Mouse (Mus musculus) midbrain, embryonic 13.5 days (tissue): ENCODE data around the gene Med16. TPM values are rescaled to one million over a fixed set of nuclear protein-coding genes. Genes with fewer than 3 reads are reported as not detected.

Experiments used
- ATAC-seq: fragments of 200-750 bp; cut with Nextera tagmentation; 2 replicates; pipeline ENCODE4 v1.8.0; 2017; ENCODE audit warnings: mild to moderate bottlenecking, moderate TSS enrichment, moderate library complexity
- H3K27ac ChIP-seq: fragments of 300-500 bp; sonication (generic); 2 replicates; pipeline ENCODE4 v1.5.1; 2015; ENCODE audit warnings: inconsistent platforms, mild to moderate bottlenecking, moderate library complexity
- H3K27me3 ChIP-seq: fragments of 300-500 bp; sonication (generic); 2 replicates; pipeline ENCODE4 v1.6.1; 2015; ENCODE audit warnings: mild to moderate bottlenecking, inconsistent platforms
- H3K36me3 ChIP-seq: fragments of 300-500 bp; sonication (generic); 2 replicates; pipeline ENCODE4 v1.6.1; 2015; ENCODE audit warnings: mild to moderate bottlenecking, inconsistent platforms
- H3K4me1 ChIP-seq: fragments of 300-500 bp; sonication (generic); replicated peaks from 2 replicates; pipeline ENCODE4 v1.6.1; 2015; ENCODE audit warnings: inconsistent platforms
- H3K4me2 ChIP-seq: fragments of 300-500 bp; sonication (generic); replicated peaks from 2 replicates; pipeline ENCODE4 v1.6.1; 2015; ENCODE audit warnings: moderate library complexity, mild to moderate bottlenecking, inconsistent platforms
- H3K4me3 ChIP-seq: fragments of 300-500 bp; sonication (generic); replicated peaks from 2 replicates; pipeline ENCODE4 v1.5.1; 2015; ENCODE audit warnings: mild to moderate bottlenecking, inconsistent platforms
- H3K9ac ChIP-seq: fragments of 300-500 bp; sonication (generic); replicated peaks from 2 replicates; pipeline ENCODE4 v1.6.1; 2015; ENCODE audit warnings: mild to moderate bottlenecking, inconsistent platforms
- H3K9me3 ChIP-seq: fragments of 300-500 bp; sonication (generic); 2 replicates; pipeline ENCODE4 v1.6.1; 2016; ENCODE audit warnings: mild to moderate bottlenecking, inconsistent platforms
- WGBS: fragments of 180-500 bp; shearing (Covaris S2); methylation state at CpG from one replicate; pipeline ENCODE4 v1.1.7; 2015; 5-methylcytosine and 5-hydroxymethylcytosine counted together
- polyA plus RNA-seq: library from polyadenylated mRNA; unstranded; fragments of >200 nt; fragmentation: Nextera tagmentation; extraction: Ambion mirVana; gene quantifications from 2 replicates; pipeline ENCODE4 v1.2.1, GENCODE M21; 2015

Med16 gene
- polyA plus RNA-seq, 1 experiment from 2014 or later = 69.1 TPM

DNA sequence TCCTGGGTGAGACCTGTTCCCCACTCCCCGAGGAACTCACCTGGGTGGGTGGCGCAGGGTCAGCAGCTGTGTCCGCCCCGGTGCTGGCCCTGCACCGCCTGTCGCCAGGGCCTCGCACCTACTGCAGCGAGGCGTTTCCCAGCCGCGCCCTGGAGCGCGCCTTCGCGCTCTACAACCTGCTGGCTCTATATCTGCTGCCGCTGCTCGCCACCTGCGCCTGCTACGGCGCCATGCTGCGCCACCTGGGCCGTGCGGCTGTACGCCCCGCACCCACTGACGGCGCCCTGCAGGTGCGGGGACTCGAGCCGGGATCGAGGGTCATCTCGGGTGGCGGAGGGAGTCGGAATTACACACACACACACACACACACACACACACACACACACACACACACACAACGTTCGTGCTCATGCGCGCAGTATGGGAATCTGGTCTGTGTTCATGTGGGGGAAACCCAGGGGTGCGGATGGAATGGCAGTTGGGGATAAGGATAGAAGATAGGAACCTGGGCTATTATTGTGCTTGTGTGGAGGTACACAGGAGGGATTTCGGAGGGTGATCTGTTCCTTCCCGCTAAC is 12.3 kb upstream of the Med16 start, which contains the start of gene R3hdm4:
R3hdm4 (minus strand) TSS at position 251 of the 578 bp plus-strand sequence.
- ATAC-seq = no peak
- 4% methylated on average over 41 of the region's 41 CpGs for WGBS

DNA sequence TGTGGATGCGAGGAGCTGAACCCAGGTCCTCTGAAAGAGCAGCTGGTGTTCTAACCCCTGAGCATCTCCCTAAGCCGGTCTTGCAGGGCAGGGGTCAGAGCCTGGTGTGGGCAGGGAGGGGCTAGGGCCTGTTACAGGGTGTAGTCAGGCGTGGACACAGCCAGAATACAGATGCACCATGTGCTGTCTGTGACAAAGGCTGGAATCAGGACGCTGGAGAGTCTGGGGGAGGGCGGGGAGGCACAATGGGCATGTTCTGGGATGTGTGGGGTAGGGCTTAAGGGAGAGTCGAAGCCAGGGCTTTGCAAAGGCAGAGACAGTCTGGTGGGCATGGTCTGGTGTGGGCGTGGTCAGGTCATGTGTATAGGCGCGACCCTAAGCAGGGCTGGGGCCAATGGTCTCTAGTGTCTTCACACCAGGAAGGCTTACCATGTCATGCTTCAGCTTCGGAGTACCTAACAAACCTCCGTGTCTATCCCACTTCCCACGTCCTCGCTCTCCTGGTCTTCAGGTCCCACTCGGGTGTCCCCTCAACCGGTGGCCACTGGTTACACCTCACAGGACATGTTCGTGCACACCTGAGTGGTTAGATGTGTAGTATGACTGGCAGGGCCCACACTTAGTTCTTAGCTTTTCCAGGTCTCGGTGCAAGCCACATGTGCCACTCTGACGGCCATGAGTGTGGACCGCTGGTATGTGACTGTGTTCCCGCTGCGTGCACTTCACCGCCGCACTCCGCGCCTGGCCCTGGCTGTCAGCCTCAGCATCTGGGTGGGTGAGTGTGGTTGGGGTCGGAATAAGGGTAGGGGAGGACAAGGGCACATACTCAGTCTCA is 11.6 kb upstream of the Med16 start:
- H3K27me3 ChIP-seq = peaks cover 67% of the 10 kb centered on the region

More for the DNA sequence above, 12.3 kb upstream of the Med16 start, which contains the start of gene R3hdm4:
- Histone ChIP-seq H3K4me1 (peaks cover 50% of the 10 kb centered on the region), H3K9me3 (no peaks in the 10 kb centered on the region), H3K4me2 (peak within 1 kb of the TSS; percentile 43), H3K4me3 (peak within 1 kb of the TSS; percentile 31), H3K27ac (no peak within 1 kb of the TSS), H3K36me3 (no peaks in the 10 kb centered on the region), H3K27me3 (peaks cover 67% of the 10 kb centered on the region), H3K9ac (peak within 1 kb of the TSS; percentile 37)

DNA sequence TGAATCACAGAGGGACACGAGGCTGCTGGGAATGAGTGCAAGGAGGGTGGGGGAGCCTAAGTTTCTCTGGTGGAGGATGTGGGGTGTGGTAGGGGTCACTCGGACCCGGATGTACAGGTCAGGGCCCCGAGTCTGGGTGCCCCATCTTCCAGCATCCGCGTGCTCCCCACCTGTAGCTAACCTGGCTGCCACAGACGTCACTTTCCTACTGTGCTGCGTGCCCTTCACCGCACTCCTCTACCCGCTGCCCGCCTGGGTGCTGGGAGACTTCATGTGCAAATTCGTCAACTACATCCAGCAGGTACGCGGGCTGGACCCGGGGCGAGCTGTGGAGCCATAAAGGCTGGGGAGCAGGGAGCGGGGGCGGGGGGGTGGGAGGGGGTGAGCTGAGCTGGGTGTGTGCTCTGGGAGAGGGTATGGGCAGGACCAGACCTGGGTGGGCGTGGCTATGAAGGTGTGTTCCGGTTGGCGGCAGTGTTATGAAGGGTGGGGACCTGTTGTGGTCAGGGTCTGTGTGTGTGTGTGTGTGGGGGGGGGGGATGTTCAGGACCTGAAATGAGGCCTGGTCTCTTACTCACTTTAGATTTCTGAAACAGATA is 10.6 kb upstream of the Med16 start:
- WGBS = 3% methylated on average over 21 of the region's 21 CpGs
- Histone ChIP-seq H3K4me1 (peaks cover 60% of the 10 kb centered on the region), H3K4me2 (no peak overlapping the region), H3K9me3 (no peaks in the 10 kb centered on the region), H3K27me3 (peaks cover 67% of the 10 kb centered on the region), H3K27ac (no peak overlapping the region), H3K36me3 (no peaks in the 10 kb centered on the region), H3K9ac (no peak overlapping the region), H3K4me3 (peak overlapping the region; percentile 12; the same call in 1 of the 2 replicates)
- no peak for ATAC-seq

More for the DNA sequence above, 11.6 kb upstream of the Med16 start:
- Histone ChIP-seq H3K4me2 (peak overlapping the region; percentile 43; the same call in 1 of the 2 replicates), H3K4me3 (peak overlapping the region; percentile 31), H3K36me3 (no peaks in the 10 kb centered on the region), H3K4me1 (peaks cover 51% of the 10 kb centered on the region), H3K27ac (no peak overlapping the region), H3K9ac (no peak overlapping the region), H3K9me3 (no peaks in the 10 kb centered on the region)
- WGBS = 11% methylated on average over 26 of the region's 26 CpGs
- ATAC-seq = 0 out of 2 replicates have a peak, but pooled peaks have one; percentile 5

DNA sequence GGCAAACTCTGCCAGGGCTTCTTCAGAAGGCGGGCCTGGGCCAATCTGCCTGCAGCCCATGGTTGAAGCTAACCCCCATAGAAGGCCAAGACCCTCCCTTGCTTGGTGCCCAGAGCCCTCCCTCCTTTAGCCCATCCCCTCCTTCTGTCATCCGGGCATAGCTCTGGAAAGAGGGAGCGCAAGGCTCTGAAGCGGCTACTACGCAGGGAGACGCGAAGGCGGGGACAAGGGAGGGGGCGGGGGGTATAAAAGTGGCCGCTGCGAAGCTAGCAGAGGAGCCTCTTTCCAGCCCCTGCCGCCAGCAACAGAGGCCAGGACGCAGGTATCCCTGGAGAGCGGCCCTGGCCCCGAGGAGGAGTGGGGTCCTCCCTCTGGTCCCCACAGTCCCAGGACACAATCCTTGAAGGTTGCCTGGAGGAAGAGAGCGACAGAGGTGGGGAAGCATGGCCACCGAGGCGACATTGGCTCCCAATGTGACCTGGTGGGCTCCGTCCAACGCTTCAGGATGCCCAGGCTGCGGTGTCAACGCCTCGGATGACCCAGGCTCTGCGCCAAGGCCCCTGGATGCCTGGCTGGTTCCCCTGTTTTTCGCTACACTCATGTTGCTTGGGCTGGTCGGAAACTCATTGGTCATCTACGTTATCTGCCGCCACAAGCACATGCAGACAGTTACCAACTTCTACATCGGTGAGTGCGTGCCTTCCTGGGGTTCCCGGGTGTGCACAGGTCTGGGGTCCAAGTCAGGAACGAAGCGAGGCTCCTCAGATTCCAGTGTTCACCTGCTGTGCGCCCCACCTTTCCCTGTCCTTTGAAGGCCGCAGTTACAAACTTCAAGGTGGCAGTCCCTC is 9.7 kb upstream of the Med16 start:
- Histone ChIP-seq H3K27me3 (peaks cover 63% of the 10 kb centered on the region), H3K27ac (no peak overlapping the region), H3K4me1 (peaks cover 67% of the 10 kb centered on the region), H3K4me3 (peak overlapping the region; percentile 12), H3K36me3 (no peaks in the 10 kb centered on the region), H3K9ac (no peak overlapping the region), H3K9me3 (no peaks in the 10 kb centered on the region), H3K4me2 (peak overlapping the region; percentile 7; the same call in 1 of the 2 replicates)
- 4% methylated on average over 35 of the region's 35 CpGs for WGBS
- no peak for ATAC-seq

DNA sequence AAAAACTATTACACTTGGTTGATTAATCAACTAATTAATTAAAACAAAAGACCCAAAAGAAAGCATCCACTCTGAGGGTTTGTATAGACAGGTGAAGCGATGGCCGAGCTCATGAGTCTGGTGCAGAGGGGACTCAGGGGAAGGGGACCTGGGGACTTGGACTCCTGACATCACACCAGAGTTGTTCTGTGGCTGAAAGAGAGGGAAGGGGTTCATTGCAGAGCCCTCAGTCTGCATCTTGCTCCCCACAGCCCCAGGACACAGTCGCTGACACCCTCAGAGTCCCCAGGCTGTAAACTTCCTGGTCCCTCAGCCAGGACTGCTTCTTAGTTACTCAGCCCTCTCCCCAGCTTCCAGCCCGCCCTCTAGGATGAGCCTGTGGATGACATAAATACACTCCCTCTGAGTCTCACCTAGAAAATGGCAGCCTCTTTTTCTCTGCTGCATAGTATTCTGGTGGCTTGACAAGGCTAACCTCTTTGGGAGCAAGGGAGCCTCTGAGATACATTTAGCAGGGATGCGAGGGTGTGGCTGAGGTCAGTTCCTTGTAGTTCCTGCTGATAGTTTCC is 8.9 kb upstream of the Med16 start:
- H3K4me2 ChIP-seq = peak overlapping the region; percentile 95
- peak overlapping the region; percentile 67 for H3K4me3 ChIP-seq
- H3K9ac ChIP-seq = peak overlapping the region; percentile 87
- ATAC-seq = no peak
- 62% methylated on average over 5 of the region's 5 CpGs for WGBS
- H3K9me3 ChIP-seq = no peaks in the 10 kb centered on the region
- H3K36me3 ChIP-seq = no peaks in the 10 kb centered on the region
- H3K27me3 ChIP-seq = peaks cover 54% of the 10 kb centered on the region
- H3K27ac ChIP-seq = no peak overlapping the region
- H3K4me1 ChIP-seq = peaks cover 67% of the 10 kb centered on the region

DNA sequence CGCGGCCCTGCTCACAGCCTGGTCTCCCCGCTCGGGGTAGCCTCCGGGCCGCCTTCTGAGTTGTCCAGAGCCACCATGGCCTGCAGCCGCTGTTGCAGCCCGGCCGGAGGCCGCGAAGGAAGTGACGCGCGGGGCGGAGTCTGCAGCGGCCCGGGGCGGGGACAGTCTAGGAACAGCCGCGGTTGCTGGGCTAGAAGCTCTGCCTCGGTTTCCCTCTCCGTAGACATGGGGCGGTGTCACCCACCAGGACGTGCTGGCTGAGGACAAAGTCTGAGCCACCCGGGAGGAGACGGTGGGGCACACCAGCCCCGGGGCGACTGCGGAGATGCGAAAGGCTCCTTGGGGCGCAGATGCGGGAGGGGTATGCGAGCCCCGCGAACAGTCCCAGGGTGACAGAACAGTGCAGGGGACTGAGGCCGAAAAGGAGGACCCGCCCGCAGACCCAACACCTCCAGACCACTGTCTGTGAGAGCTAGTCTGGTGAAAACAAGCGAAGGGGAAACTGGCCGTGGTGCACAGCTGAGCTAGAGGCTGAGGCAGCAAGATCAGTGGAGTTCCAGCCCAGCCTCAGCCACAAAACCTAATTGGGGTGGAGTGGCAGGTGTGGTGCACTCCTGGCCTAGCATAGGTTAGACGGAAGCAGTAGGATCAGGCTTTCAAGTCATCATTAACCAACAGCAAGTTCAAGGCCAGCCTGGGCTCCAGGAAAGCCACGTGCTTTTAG is 8.2 kb upstream of the Med16 start, which contains the start of gene Kiss1r:
Kiss1r (plus strand) TSS at position 164 of the 724 bp plus-strand sequence.
- peak; percentile 82 for ATAC-seq
- Histone ChIP-seq H3K27me3 (peaks cover 48% of the 10 kb centered on the region), H3K4me3 (peak within 1 kb of the TSS; percentile 67), H3K9ac (peak within 1 kb of the TSS; percentile 87), H3K36me3 (peaks cover 4% of the 10 kb centered on the region; the same call in 1 of the 2 replicates), H3K4me1 (peaks cover 67% of the 10 kb centered on the region), H3K9me3 (no peaks in the 10 kb centered on the region), H3K4me2 (peak within 1 kb of the TSS; percentile 95), H3K27ac (peak within 1 kb of the TSS; percentile 72)
- WGBS = 2% methylated on average over 41 of the region's 42 CpGs

DNA sequence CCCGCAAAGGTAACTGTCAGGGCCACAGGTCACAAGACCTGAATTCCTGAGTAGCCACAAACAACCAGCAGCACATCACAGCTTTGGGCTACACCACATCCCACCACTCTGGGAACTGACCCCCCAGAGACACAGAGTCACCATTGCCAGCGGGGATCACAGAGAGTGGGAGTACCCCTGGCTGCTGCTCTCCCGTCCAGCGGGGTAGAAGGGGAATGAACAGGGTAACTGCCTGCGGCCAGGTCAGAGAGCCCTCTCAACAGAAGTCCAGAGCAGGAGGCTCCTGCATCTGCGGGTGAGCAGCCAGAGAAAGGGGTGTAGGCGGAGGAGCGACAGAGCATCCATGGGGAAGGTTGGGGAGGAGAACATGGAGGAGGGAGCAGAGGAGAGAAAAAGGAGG is 7.4 kb upstream of the Med16 start:
- ATAC-seq = no peak
- 10% methylated on average over 8 of the region's 8 CpGs for WGBS
- H3K4me1 ChIP-seq = peaks cover 59% of the 10 kb centered on the region

DNA sequence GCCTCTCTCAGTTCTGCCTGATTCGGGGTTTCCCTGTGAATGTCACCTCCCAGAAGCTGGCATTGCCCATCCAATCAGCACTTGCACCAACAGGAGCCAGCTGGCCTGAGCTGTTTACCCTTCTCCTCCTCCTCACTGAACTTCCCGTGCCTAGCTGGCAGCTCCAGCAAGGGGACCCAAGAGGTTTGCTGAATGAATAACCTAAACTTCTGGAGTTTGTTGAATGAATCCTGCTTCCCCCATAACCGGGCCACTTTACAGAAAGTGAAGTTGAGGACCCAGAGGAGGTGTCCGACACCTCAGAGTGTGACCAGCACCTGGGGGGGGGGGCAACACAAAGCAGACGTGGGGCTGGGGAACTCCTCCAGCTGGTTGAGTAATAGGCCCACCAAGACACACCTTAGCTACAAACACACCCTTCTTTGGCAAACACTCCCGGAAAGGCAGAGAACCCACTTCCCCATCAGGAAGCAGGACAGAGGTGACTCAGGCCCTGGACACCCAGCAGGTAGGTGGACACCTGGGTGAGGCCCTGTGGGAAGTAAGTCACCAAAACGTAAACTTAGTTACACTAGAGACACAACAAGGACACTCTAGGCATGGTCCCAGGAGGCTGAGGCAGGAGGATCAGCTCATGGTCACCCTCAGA is 6.3 kb upstream of the Med16 start:
- Histone ChIP-seq H3K9ac (no peak overlapping the region), H3K36me3 (peaks cover 21% of the 10 kb centered on the region), H3K4me3 (no peak overlapping the region), H3K4me1 (peaks cover 49% of the 10 kb centered on the region), H3K27me3 (peaks cover 29% of the 10 kb centered on the region), H3K4me2 (peak overlapping the region; percentile 95; the same call in 1 of the 2 replicates), H3K27ac (no peak overlapping the region), H3K9me3 (no peaks in the 10 kb centered on the region)
- 81% methylated on average over 7 of the region's 7 CpGs for WGBS
- no peak for ATAC-seq

More for the DNA sequence above, 7.4 kb upstream of the Med16 start:
- H3K9me3 ChIP-seq = no peaks in the 10 kb centered on the region
- H3K36me3 ChIP-seq = peaks cover 13% of the 10 kb centered on the region
- peak overlapping the region; percentile 72; the same call in 1 of the 2 replicates for H3K27ac ChIP-seq
- peaks cover 39% of the 10 kb centered on the region for H3K27me3 ChIP-seq
- H3K9ac ChIP-seq = peak overlapping the region; percentile 87
- peak overlapping the region; percentile 95 for H3K4me2 ChIP-seq
- H3K4me3 ChIP-seq = peak overlapping the region; percentile 67

DNA sequence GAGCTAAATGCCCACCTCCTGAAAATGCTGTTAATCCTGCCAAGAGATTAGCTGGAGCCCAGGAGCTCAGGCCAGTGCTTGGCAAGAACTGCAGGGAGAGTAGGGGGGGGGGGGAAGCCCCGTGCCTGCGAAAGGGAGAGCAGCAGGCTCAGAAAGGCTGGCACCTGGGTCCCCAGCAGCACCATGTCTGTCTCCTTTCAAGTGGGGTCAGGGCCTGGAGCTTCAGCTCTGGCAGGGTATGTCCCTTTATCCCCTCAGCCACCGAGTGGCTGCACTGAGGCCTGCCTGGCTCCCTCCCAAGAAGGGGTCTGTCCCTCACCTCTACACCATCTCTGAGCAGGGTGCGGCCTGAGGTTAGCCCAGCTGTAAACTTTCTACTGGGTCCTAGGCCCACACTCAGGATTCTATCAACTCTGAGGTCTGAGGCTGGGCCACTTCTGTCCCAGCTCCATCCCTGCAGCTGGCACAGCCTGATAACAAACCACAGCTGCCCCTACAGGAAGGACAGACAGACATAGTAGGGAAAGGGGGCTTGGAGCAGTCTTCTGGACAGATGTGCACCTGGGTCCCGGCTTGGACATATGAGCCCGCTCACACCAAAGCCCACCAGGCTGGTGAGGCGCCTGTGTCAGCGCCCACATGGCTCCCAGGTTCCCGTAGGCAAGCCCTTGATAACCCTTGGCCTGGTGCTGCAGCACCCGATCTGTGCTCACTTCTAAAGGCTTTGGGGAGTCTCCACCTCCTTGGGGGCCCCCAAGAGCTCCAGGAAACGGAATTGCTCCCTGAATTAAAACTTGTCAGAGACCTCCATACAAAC is 5.6 kb upstream of the Med16 start:
- Histone ChIP-seq H3K4me2 (0 out of 2 replicates have a peak overlapping the region, but pooled peaks have one; percentile 1), H3K9ac (0 out of 2 replicates have a peak overlapping the region, but pooled peaks have one; percentile 40), H3K27ac (no peak overlapping the region), H3K9me3 (no peaks in the 10 kb centered on the region), H3K4me3 (no peak overlapping the region), H3K4me1 (peaks cover 50% of the 10 kb centered on the region), H3K36me3 (peaks cover 21% of the 10 kb centered on the region), H3K27me3 (peaks cover 21% of the 10 kb centered on the region)
- no peak for ATAC-seq
- 68% methylated on average over 10 of the region's 11 CpGs for WGBS
